Mouse (Mus musculus): ENCODE results near the gene Polr1c.
A peak's percentile ranks its signal among the peaks of the same experiment; 100 is the strongest.

The Polr1c gene

GRCm38 (mm10) chr17:46265502-46265901 is 17.6 kb upstream of the Polr1c start:
- DNase-seq: no peak

- DNase-seq: no peak
These were observed 14.4 kb upstream of the Polr1c start for GRCm38 (mm10) chr17:46262201-46262694.

DNA sequence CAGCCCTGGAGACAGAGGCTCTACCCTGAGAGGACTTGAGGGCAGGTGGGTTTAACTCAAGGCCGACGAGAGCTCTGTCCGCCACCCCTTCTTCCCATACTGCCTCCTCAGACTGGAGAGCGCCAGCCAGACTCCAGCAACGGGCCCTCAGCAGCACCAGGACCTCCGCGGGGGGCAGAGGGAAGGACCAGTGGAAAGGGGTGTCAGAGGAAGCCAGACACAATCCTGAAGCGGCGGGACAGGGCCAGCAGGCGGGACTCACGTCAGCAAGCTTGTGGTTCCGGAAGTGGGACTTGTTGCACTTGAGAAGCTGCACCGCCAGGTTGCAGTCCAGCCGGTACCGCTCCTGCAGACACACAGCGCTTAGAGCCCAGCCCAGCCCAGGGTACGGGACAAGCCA is 11.8 kb upstream of the Polr1c start:
- DNase-seq: no peak

DNA sequence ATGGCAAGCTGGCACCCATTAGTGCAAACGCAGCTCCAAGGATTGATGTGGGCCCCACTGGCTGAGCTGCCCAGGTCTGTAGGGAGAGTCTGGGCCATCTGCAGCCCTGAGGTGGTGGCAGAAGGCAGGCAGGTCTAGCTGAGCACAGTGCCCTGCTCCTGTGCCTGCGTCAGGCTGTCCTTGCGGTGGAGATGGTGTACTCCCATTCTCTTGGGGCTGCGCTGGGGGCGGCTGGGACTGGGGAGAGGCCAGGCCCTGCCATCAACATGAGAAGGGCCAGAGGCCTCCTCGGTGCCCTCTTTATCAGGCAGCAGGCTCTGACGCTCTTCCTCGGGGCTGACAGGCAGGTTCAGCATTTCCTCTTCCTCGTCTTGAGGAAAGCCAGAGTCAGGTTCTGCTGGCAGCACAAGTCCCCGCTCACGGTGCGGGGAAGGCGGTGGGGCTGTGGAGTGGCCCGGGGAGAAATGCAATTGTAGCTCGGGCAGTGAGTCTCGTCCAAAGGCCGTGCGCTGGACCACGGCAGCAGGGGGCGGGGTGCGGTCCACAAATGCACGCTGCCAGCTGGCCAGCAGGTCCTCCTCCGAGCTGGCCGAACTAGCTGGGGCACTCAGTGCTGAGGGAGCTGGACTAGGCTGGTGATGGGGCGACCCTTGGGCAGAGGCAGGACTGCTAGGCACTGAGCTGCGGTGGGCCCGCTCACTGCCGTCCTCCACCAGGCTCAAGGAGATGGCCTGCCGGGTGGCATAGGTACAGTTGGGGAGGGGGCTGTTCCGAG is 10.6 kb upstream of the Polr1c start:
- DNase-seq: no peak

DNA sequence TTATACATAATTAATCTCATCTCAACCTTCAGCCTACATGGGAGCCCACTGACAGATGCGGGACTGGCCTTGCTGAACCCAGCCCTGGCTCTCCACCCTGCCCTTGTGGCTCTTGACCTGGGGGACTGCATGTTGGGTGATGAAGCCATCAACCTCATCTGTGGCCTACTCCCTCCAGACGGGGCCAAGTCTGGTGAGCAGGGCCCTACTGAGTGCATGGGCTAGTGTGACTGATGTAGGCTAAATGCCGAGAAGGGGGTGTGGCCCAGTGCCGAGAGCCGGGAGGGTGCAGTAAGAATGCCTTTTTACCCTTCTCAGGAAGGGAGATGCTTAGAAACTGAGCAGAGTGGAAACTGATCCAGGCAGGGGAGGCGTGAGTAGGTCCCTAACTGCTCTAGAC is 7.3 kb upstream of the Polr1c start:
- peak; percentile 51 for DNase-seq

DNA sequence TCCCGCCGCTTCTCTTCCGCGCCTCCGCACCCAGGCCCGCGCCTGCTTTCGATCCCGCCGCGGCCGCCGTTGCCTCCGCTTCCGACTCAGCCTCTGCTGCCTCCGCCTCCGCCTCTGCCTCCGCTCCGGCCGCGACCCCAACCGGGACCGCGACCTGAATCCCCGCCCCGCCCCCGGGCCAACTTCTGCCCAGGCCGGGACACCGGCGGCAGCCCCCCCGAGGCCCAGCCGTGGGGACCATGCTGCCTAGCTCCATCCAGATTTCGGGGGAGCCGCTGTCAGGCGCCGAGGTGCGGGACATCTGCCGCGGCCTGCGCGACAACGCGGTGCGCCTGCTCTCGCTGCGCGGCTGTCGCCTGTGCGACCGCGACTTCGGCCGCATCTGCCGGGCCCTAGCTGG is 6.3 kb upstream of the Polr1c start:
- DNase-seq: peak; percentile 41

DNA sequence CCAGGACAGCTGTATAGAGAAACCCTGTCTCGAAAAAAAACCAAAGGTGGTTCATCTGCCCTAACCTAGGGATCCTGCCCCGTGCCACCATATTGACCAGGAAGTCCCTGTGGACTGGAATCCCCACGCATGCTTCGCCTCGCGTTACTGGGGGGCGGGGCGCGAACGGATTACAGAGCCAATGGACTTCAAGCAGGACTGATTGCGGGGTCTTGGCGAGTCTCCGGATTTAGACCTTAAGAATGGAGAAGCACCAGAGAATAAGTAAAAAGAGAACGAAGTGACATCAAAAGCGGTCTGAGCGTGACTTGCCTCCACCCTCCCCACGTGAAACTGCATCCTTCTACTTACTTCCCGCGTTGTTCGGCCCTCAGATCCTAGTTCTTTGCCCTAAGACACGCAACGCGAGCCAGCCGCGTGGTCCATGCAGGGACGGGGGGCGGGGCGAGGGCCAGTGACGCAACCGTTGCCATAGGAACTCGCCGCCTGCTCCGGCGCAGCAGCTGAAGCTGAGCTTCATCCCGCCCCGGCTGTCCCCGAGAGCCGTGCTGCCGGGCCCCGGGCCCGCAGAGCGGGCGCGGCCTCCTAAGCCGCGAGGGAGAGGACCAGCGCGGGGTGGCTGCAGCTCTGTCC is 5.7 kb upstream of the Polr1c start, which contains the start of gene Lrrc73:
TSS of gene Lrrc73 (plus strand) at position 80 of the 633 bp plus-strand sequence.
- DNase-seq: peak; percentile 87

GRCm38 (mm10) chr17:46252571-46253451 is 5.0 kb upstream of the Polr1c start:
- DNase-seq: peak; percentile 58

GRCm38 (mm10) chr17:46251174-46251573 is 3.3 kb upstream of the Polr1c start:
- no peak for DNase-seq

DNA sequence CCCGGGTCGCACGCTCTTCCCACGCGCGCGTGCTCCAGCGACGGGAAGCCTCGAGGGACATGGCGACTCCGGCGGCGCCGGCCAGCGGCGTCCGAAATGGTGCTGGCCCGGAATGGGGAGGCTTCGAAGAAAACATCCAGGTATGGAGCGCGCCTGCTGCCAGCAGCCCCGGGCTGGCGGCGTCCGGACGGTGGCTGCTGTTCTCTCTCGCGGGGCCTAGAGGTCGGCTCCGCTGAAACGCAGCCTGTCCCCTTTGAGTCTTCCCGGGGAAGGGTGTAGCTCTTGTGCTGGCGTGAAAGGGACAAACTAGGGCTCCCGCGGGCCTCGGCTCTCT is 302 bp upstream of the Polr1c start:
- no peak for DNase-seq

DNA sequence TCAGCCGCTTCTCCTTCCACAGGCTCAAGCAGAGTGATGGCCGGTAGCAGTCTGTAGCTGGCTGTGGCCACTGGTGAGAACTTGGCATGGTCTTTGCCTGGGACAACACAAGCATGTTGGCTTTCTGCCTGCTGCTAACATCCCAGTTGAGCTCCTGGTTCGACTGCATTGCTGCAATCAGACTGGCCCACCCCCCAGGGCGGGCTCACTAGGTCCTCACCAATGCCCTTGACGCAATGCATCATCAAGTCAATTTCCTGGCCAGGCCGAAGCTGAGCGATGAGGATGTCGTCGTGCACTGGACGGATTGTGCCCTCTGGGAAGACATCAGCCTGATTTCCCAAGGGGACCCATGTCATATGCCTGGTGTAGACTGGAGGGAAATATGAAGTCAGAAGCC is 3.3 kb downstream of the Polr1c start:
- peak; percentile 32 for DNase-seq

- no peak for DNase-seq
These were observed 4.2 kb downstream of the Polr1c start for GRCm38 (mm10) chr17:46243624-46244023.

- no peak for DNase-seq
These were observed 4.9 kb downstream of the Polr1c start for GRCm38 (mm10) chr17:46242993-46243392.

- DNase-seq: no peak
These were observed 5.6 kb downstream of the Polr1c start for GRCm38 (mm10) chr17:46242274-46242673.

GRCm38 (mm10) chr17:46241471-46241870 is 6.4 kb downstream of the Polr1c start:
- DNase-seq: no peak

DNA sequence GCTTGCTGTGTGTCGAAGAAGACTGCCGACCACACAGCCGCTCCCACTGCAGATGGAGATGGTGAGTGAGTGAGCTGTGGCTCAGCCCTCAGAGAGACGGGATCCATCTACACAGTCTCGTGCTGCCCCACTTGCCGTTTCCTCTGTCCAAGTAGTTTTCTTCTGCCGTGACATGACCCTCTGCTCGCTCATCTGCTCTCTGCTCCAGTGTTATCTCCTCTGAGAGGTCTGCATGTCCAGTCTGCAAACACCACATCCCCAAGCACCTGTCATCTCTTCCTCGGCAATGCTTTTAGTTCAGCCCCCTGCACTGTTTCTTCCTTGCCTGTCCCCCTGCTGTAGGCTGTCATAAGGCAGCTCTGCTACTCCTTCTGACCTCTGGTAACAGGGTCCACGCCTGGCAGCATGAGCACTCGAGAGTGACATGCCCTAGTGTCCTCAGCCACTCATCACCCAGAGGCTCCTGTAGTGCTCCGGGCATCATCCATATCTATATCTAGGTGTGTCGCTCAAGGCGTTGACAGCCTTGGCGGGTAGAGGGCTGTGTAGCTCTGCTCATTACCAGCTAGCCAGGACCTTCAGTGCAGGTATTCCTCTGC is 8.2 kb downstream of the Polr1c start:
- DNase-seq: no peak

- DNase-seq: no peak
These were observed 10.4 kb downstream of the Polr1c start for GRCm38 (mm10) chr17:46237480-46237879.

DNA sequence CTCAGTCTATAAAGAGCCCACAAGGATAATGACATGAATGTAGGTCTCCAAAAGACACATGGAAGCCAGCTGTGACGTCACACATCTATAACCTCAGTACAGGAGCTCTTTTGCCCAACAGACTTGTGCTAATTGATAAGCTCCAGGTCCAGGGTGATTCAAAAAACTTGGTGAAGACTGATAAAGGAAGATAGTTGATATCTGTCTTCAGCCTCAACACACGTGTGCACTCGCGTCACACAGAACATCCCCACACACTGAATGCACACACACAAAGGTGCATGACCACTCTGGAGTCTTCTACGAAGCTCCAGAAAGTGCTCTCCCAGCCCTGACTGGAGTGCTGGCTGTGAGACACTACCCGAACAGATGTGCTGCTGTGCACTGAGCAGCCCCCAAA is 10.8 kb downstream of the Polr1c start:
- DNase-seq: no peak

GRCm38 (mm10) chr17:46236067-46236466 is 11.8 kb downstream of the Polr1c start:
- no peak for DNase-seq

- no peak for DNase-seq
These were observed 20.3 kb downstream of the Polr1c start for GRCm38 (mm10) chr17:46227576-46227975.

- no peak for DNase-seq
These were observed 26.3 kb downstream of the Polr1c start for GRCm38 (mm10) chr17:46221601-46222000.

DNA sequence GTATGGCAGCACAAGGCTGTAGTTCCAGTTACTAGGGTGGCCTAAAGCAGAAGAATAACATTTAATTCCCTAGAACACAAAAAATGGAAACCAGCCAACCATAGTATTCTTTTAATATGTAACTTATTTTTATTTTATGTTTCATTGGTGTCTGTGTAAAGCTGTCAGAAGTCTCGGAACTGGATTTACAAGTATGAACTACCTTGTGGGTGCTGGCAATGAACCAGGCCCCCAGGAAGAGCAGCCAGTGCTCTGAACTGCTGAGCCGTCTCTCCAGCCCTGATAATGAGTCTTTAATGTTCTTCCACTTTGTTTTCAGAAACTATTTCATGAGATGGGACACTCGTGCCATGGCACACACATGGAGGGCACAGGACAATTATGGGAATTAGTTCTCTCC is 37.3 kb downstream of the Polr1c start:
- no peak for DNase-seq

GRCm38 (mm10) chr17:46206676-46207075 is 41.2 kb downstream of the Polr1c start:
- DNase-seq: no peak
